Mouse (Mus musculus): ENCODE results near the gene Noc4l. TPM values are rescaled to one million over a fixed set of nuclear protein-coding genes. Genes with fewer than 3 reads are reported as not detected.

The Noc4l gene
- total RNA-seq, 2 experiments from 2014 or later, result 20.3 to 25.1 TPM

DNA sequence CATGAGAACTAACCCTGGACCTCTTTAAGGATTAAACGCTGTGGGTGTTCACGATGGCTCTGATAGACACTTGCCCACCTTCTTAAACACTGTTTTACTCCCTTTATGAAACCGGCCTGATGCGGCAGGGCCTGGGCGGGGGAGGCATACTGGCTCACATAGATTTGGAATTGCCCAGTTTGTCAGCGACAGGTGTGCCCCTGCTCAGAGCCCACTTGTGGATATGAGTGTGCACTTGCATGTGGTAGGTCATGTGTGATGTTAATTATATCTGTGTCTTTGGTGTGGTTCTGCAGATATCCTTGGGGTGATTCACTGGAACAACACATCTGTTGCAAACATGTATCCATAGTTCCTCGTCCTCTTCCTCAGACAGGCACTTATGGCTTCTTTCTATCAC, 42.7 kb downstream of the Noc4l start:
- intact Hi-C loops (cut with DNase I), result no loop called here
- DNase-seq (ENCODE audit: low spot score in 2 of 2), result no peak

DNA sequence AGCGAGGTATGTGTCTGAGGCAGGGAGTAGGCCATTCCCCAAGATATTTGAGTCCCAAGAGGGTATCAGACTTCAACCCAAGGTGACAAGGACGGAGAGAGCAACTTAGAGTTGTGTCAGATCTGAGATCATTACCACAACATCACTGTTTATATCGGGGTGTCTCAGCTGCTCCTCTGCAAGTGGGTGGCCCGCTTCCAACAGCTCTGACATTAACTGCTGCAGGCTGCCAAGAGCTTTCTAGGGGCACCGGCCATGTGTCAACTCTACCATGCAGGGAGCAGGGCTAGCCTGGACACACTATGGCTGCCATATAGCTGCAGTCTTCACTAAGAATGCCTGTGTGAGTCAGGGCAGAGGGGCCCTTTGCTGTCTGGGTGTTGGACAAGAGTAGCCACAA, 43.3 kb downstream of the Noc4l start:
- no peak for DNase-seq (ENCODE audit: low spot score in 2 of 2)
- intact Hi-C loops (cut with DNase I), result no loop called here

GRCm38 (mm10) chr5:110609425-110609824, 43.8 kb downstream of the Noc4l start:
- DNase-seq (ENCODE audit: low spot score in 2 of 2), result no peak
- intact Hi-C loops (cut with DNase I), result no loop called here

DNA sequence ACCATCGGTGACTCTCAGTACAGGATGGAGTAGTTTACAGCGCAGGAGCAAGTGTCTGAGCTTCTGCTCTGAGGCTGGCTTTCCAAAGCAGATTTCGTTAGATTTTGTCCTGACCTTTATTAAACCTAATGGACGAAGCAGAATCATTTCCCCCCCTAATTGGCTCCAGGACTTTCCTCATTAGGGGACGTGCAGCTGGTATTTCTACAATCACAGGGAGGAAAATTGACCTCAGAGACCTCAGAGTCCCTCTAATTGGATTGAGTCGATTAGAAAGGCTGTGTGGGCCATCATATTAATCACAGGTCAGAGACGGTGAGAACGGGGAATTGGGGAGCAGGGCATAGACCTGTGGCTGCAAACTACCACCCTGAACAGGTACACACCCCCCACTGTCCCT, 44.3 kb downstream of the Noc4l start:
- intact Hi-C loops (cut with DNase I), result no loop called here
- DNase-seq (ENCODE audit: low spot score in 2 of 2), result no peak

GRCm38 (mm10) chr5:110608336-110608735, 44.9 kb downstream of the Noc4l start:
- intact Hi-C loops (cut with DNase I), result no loop called here
- no peak for DNase-seq (ENCODE audit: low spot score in 2 of 2)

DNA sequence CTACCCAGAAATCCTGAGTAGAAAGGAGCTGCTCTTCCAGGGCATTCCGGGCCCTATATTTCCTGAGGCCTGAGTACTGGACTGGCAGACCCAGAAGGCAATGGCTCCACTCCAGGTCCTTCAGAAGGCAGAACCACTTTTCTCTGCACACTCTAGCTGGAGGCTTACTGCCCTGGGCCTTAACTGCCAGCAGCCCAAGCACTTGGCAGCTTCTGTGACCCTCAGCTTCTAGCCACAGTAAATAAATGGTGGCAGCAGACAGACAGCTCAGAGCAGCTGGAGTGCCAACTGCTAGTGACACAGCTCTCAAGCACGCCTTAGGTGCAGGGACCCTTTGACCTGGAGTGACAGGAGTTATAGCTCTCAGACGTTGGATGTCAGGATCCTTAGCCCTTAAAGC, 45.5 kb downstream of the Noc4l start:
- no peak for DNase-seq (ENCODE audit: low spot score in 2 of 2)
- intact Hi-C loops (cut with DNase I), result no loop called here

DNA sequence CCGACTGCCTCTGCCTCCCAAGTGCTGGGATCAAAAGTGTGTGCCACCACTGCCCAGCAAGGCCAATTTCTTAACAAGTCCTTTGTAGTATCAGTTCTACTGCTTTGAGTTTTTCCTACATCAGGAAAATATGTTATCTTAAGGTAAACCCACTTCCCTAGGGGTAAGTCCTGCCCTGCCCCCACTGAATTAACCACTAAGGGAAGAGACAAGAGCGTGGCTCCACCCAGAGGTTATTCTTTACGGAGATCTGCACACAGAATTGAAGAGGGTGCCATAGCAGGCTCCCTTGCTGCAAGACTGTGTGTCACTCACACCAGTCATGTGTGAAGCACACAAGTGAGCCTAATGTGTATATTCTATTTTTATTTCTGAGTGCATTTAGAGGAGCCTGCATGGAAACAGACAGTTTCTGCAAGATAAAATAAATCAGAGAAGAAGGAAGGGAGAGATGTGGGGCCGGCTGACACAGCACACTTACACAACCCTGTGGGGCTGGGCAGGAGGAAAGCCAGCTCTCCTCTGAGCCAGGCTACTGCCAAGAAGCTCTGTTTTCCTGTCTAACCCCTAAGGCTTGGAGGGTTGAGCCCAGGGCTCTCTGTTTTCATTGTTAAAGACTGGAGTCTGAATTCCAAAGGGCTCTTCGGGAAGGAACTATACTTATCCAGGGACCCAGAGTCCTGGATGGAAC, 47.5 kb downstream of the Noc4l start:
- DNase-seq (ENCODE audit: low spot score in 2 of 2), result no peak
- intact Hi-C loops (cut with DNase I), result no loop called here

DNA sequence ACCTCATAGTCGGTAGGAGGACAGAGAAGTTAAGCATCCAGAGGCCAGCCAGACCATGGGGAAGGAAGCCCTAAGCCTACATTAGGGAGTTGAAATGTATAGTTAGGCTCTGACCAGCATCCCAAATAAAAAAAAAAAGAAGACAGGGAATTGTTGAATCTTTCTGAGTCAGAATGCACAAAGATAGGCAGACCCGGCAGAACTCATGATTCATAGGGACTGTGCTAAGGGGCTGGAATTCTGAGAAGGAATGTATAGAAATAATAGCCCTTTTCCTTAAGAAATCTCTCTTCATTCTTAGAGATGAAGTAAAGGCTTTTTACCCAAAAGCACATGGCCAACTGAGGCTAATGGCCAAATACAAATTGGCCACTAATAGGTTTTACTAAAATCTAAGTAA, 48.9 kb downstream of the Noc4l start:
- intact Hi-C loops (cut with DNase I), result no loop called here
- DNase-seq (ENCODE audit: low spot score in 2 of 2), result no peak

DNA sequence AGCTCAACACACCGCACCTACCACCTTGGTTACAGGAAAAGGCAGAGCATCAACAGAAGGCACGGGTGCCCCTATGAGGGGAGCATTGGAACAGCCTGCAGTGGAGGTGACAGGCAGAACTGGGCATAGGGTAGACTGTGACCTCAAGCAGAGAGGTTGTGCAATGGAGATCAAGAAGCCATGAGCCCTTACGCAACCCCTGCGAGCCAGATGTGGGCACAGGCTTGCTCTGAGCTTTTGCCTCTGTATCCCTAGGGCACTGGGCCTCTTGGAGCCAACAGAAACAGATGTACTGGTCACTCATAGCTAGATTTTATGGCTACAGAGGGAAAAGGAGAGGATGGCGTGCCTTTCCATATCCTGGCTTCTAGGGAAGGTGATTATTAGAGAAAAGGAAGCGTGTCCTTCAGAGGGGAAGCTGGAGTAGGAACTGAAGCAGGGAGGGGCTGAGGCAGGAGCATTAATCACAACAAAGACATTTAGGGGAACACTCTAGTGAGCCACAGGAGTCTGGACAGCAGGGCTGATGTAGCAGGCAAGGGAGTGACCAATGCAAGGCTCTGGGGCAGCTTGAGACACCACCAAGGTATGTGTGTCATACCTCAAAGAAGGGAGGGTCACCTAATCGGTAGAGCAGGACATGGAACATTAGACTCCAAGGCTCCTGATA, 50.1 kb downstream of the Noc4l start:
- intact Hi-C loops (cut with DNase I), result no loop called here
- no peak for DNase-seq (ENCODE audit: low spot score in 2 of 2)

Small RNA genes within 50 kb of the gene (microRNA-seq; reads per million reads assigned to microRNA genes)
- 2.5 reads per million, percentile 3 among the genes with 10 or more reads in this experiment for gene Mir7026

Other genes with a start within 250 kb of the Noc4l start
- 10 to 100 TPM; 75.2 to 82.6 TPM for gene Fbrsl1, start 204.9 kb downstream of the Noc4l start, total RNA-seq (2021)
- gene Galnt9, start 109.1 kb downstream of the Noc4l start, total RNA-seq (2021), result 100 to 1,000 TPM; 104 to 109 TPM
- gene Ddx51, start within 50 bp of the Noc4l start, total RNA-seq (2021), result 10 to 100 TPM; 28.7 to 31.7 TPM
- gene Ep400, start 117.3 kb upstream of the Noc4l start, total RNA-seq (2021), result 100 to 1,000 TPM in 1 of 2 experiments, 10 to 100 TPM in 1; 95.6 to 101 TPM
- gene Pus1, start 127.2 kb upstream of the Noc4l start, total RNA-seq (2021), result 10 to 100 TPM; 21.6 to 21.8 TPM
- 10 to 100 TPM; 64.9 to 80.5 TPM for gene Ulk1, start 156.7 kb upstream of the Noc4l start, total RNA-seq (2021)
- gene Hscb, start 186.4 kb upstream of the Noc4l start, total RNA-seq (2021), result 10 to 100 TPM; 11.3 to 13.5 TPM
- 1 to 10 TPM in 1 of 2 experiments, under 1 TPM in 1; 0.99 to 1.6 TPM for gene Chek2, start 186.6 kb upstream of the Noc4l start, total RNA-seq (2021)
- 10 to 100 TPM in 1 of 2 experiments, 1 to 10 TPM in 1; 9.6 to 11.9 TPM for gene Ttc28, start 226.4 kb upstream of the Noc4l start, total RNA-seq (2021)